10 mouse cellular contexts compared by ENCODE assay signal in genomic region chr5:44495092-44495491, GRCm38 (mm10).
DNase-seq lines count a peak whose midpoint lies in the region; ATAC-seq lines count a peak whose summit lies in the region.
"Had no signal": no experiment of that assay in that cellular context is flagged by ENCODE, and none has a peak within 500 bp of the region (broad histone marks: within the 10 kb centered on the region; RNA-seq: fewer than 3 reads in every experiment).

No protein-coding gene starts in this region.

- no peaks in the 10 kb centered on the region for H3K9me3 ChIP-seq in lung, embryonic 15.5 days
- H3K9me3 ChIP-seq in midbrain, embryonic 15.5 days: no peaks in the 10 kb centered on the region
- H3K9me3 ChIP-seq: embryonic facial prominence, embryonic 15.5 days; heart, embryonic 15.5 days had no signal

- H3K27me3 ChIP-seq in lung, embryonic 15.5 days: no peaks in the 10 kb centered on the region
- H3K27me3 ChIP-seq in midbrain, embryonic 15.5 days (replicated peaks): no peaks in the 10 kb centered on the region
- H3K27me3 ChIP-seq: embryonic facial prominence, embryonic 15.5 days; heart, embryonic 15.5 days had no signal

- intact Hi-C loops in heart, postnatal 36 days (cut with DNase I): loop anchor here (5.0 kb wide), 1 partner anchor 212 kb away; no protein-coding TSS in a partner anchor

- no peak overlapping the region for H3K9ac ChIP-seq in lung, embryonic 15.5 days
- H3K9ac ChIP-seq in midbrain, embryonic 15.5 days: no peak overlapping the region
- H3K9ac ChIP-seq: embryonic facial prominence, embryonic 15.5 days; heart, embryonic 15.5 days had no signal

- no peaks in the 10 kb centered on the region for H3K36me3 ChIP-seq in lung, embryonic 15.5 days
- H3K36me3 ChIP-seq in midbrain, embryonic 15.5 days (replicated peaks): no peaks in the 10 kb centered on the region
- H3K36me3 ChIP-seq: embryonic facial prominence, embryonic 15.5 days; heart, embryonic 15.5 days had no signal

- ATAC-seq in lung, embryonic 15.5 days (ENCODE audit: borderline replicate concordance, extremely low read depth, low FRiP score, low TSS enrichment): no peak
- no peak for ATAC-seq in midbrain, embryonic 15.5 days (replicated peaks)

- peak; percentile 91 for DNase-seq in adrenal gland, adult 2 months
- DNase-seq in fibroblast of lung, adult 2 months (ENCODE audit: low read depth): peak; percentile 12
- DNase-seq in heart, postnatal 36 days: peak; percentile 61 to 70
- DNase-seq in spleen, postnatal 10 days (ENCODE audit: low spot score in 2 of 2): no peak
- no peak for DNase-seq in urinary bladder, adult 18-20 months (ENCODE audit: low spot score in 2 of 2)

- H3K4me2 ChIP-seq in lung, embryonic 15.5 days: no peak overlapping the region; the same call in 1 of the 2 replicates
- H3K4me2 ChIP-seq in midbrain, embryonic 15.5 days: no peak overlapping the region
- H3K4me2 ChIP-seq: embryonic facial prominence, embryonic 15.5 days; heart, embryonic 15.5 days had no signal

- peak overlapping the region; percentile 61; the same call in 1 of the 2 replicates for H3K27ac ChIP-seq in lung, embryonic 15.5 days
- no peak overlapping the region for H3K27ac ChIP-seq in midbrain, embryonic 15.5 days
- H3K27ac ChIP-seq: embryonic facial prominence, embryonic 15.5 days; macrophage had no signal

- 42% methylated on average over 4 of the region's 4 CpGs for WGBS in lung, embryonic 15.5 days
- WGBS in midbrain, embryonic 15.5 days: 89% methylated on average over 4 of the region's 4 CpGs

- no peak overlapping the region for H3K4me3 ChIP-seq in lung, embryonic 15.5 days
- H3K4me3 ChIP-seq in midbrain, embryonic 15.5 days: no peak overlapping the region
- H3K4me3 ChIP-seq: embryonic facial prominence, embryonic 15.5 days; heart, embryonic 15.5 days had no signal

- H3K4me1 ChIP-seq in lung, embryonic 15.5 days: 0 out of 2 replicates have a peak, but pooled peaks cover 2% of the 10 kb centered on the region
- no peaks in the 10 kb centered on the region; the same call in 1 of the 2 replicates for H3K4me1 ChIP-seq in midbrain, embryonic 15.5 days
- H3K4me1 ChIP-seq: embryonic facial prominence, embryonic 15.5 days; heart, embryonic 15.5 days had no signal

Comparison
In these comparisons a context has a peak if more than half of its experiments do, and no peak if none do; other contexts are left out.
1. DNase-seq: peak in adrenal gland, adult 2 months (single experiment), fibroblast of lung, adult 2 months (single experiment) and heart, postnatal 36 days (2 of 2); none in spleen, postnatal 10 days (0 of 2) and urinary bladder, adult 18-20 months (0 of 2).